Comparison of ENCODE assay signal across 8 mouse cellular contexts in the genomic region with DNA sequence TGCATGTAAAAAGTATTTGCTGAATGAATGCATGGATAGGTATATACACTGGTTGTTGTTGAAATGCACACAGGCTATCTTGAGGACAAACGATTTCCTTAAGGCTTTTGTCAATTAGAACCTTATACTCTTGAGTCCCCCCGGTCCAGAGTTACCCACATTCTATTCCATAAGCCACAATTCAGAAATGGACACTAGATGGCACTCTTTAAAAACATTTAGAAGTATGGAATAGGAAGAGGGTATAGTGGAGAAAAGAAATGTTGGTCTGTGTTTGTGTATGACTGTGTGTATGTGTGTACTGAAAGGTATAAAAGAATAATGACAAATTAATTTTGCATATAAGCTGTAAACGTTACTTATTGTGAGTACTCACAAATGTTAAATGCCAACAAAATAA. TPM values are rescaled to one million over a fixed set of nuclear protein-coding genes. Genes with fewer than 3 reads are reported as not detected.
A peak's percentile ranks its signal among the peaks of the same experiment; 100 is the strongest.
DNase-seq lines count a peak whose midpoint lies in the region; ATAC-seq and TF ChIP-seq lines count a peak whose summit lies in the region.

No protein-coding gene starts in this region.

- peak; percentile 69 for TF ChIP-seq CTCF in lung, postnatal 0 days (IDR thresholded peaks at IDR 0.05)

- H3K36me3 ChIP-seq in kidney, embryonic 16.5 days (ENCODE audit: insufficient read depth, low read length), result peaks cover 24% of the 10 kb centered on the region
- H3K36me3 ChIP-seq in forebrain, embryonic 15.5 days, result peaks cover 28% of the 10 kb centered on the region; the same call in 1 of the 2 replicates
- no peaks in the 10 kb centered on the region for H3K36me3 ChIP-seq in lung, postnatal 0 days (ENCODE audit: insufficient read depth, low read length)

- peak; percentile 76 for ATAC-seq in kidney, embryonic 16.5 days (ENCODE audit: low FRiP score, low TSS enrichment)
- peak; percentile 89 for ATAC-seq in forebrain, embryonic 15.5 days (replicated peaks)
- peak; percentile 64 for ATAC-seq in lung, postnatal 0 days

- H3K9me3 ChIP-seq in kidney, embryonic 16.5 days (ENCODE audit: low read length), result no peaks in the 10 kb centered on the region
- H3K9me3 ChIP-seq in forebrain, embryonic 15.5 days, result no peaks in the 10 kb centered on the region
- no peaks in the 10 kb centered on the region for H3K9me3 ChIP-seq in lung, postnatal 0 days (ENCODE audit: low read length)

- no peak for TF ChIP-seq EP300 in lung, postnatal 0 days (IDR thresholded peaks at IDR 0.05)

- no peak overlapping the region for H3K4me2 ChIP-seq in kidney, embryonic 16.5 days (replicated peaks; ENCODE audit: low read depth, low read length)
- H3K4me2 ChIP-seq in forebrain, embryonic 15.5 days (replicated peaks), result no peak overlapping the region
- no peak overlapping the region for H3K4me2 ChIP-seq in lung, postnatal 0 days (replicated peaks; ENCODE audit: low read depth, low read length)

- DNase-seq in kidney, postnatal 25 days, result no peak
- DNase-seq in NIH3T3 (ENCODE audit: low read depth), result peak; percentile 79
- DNase-seq in lung, postnatal 0 days (ENCODE audit: low spot score), result peak; percentile 79
- peak; percentile 29 for DNase-seq in telencephalon, adult 2 months (ENCODE audit: low read depth, low spot score)
- no peak for DNase-seq in cerebellum, adult 18-20 months
- DNase-seq in spleen, adult 18-20 months, result no peak

- H3K27me3 ChIP-seq in kidney, embryonic 16.5 days (ENCODE audit: insufficient read depth, low read length), result no peaks in the 10 kb centered on the region
- no peaks in the 10 kb centered on the region for H3K27me3 ChIP-seq in forebrain, embryonic 15.5 days
- H3K27me3 ChIP-seq in lung, postnatal 0 days (replicated peaks; ENCODE audit: insufficient read depth, low read length), result no peaks in the 10 kb centered on the region

- no peak overlapping the region for H3K27ac ChIP-seq in kidney, embryonic 16.5 days (ENCODE audit: low read length)
- no peak overlapping the region for H3K27ac ChIP-seq in forebrain, embryonic 15.5 days (replicated peaks)
- H3K27ac ChIP-seq in lung, postnatal 0 days (ENCODE audit: low read length), result no peak overlapping the region

- no peak overlapping the region for H3K4me3 ChIP-seq in kidney, embryonic 16.5 days (ENCODE audit: low read length)
- H3K4me3 ChIP-seq in forebrain, embryonic 15.5 days, result no peak overlapping the region
- no peak overlapping the region for H3K4me3 ChIP-seq in lung, postnatal 0 days (ENCODE audit: low read depth, low read length)

- H3K4me1 ChIP-seq in kidney, embryonic 16.5 days (ENCODE audit: insufficient read depth, low read length), result peaks cover 7% of the 10 kb centered on the region; the same call in 1 of the 2 replicates
- H3K4me1 ChIP-seq in forebrain, embryonic 15.5 days, result peaks cover 9% of the 10 kb centered on the region
- no peaks in the 10 kb centered on the region for H3K4me1 ChIP-seq in lung, postnatal 0 days (ENCODE audit: insufficient read depth, low read depth, low read length)

- no peak overlapping the region for H3K9ac ChIP-seq in kidney, embryonic 16.5 days (replicated peaks; ENCODE audit: low read length)
- H3K9ac ChIP-seq in forebrain, embryonic 15.5 days (replicated peaks), result no peak overlapping the region
- no peak overlapping the region for H3K9ac ChIP-seq in lung, postnatal 0 days (replicated peaks; ENCODE audit: low read depth)

- WGBS in kidney, embryonic 16.5 days, result 60% methylated on average over 3 of the region's 3 CpGs
- WGBS in forebrain, embryonic 15.5 days, result 60% methylated on average over 3 of the region's 3 CpGs
- WGBS in lung, postnatal 0 days, result 50% methylated on average over 3 of the region's 3 CpGs

RNA-seq across cellular contexts. Expression of gene Ints12, which starts 5.8 kb away (rescaled TPM):
- 24.5 and 26.5 TPM in 2 replicates for polyA plus RNA-seq in kidney, embryonic 16.5 days (2015; fragmentation: Nextera tagmentation; extraction: Ambion mirVana)
- 19.2 and 19.5 TPM in 2 replicates for polyA plus RNA-seq in forebrain, embryonic 15.5 days (2015; fragmentation: Nextera tagmentation; extraction: Ambion mirVana)
- polyA plus RNA-seq in lung, postnatal 0 days (2015; fragmentation: Nextera tagmentation; extraction: Ambion mirVana), result 15.8 and 17.0 TPM in 2 replicates

RNA-seq across cellular contexts. Expression of gene Gstcd, which starts 6.0 kb away (rescaled TPM):
- 6.6 and 7.1 TPM in 2 replicates for polyA plus RNA-seq in kidney, embryonic 16.5 days (2015; fragmentation: Nextera tagmentation; extraction: Ambion mirVana)
- 4.4 and 4.6 TPM in 2 replicates for polyA plus RNA-seq in forebrain, embryonic 15.5 days (2015; fragmentation: Nextera tagmentation; extraction: Ambion mirVana)
- 2.0 TPM in 2 replicates for polyA plus RNA-seq in lung, postnatal 0 days (2015; fragmentation: Nextera tagmentation; extraction: Ambion mirVana)

Comparison
In these comparisons a context has a peak if more than half of its experiments do, and no peak if none do; other contexts are left out.
1. DNase-seq: peak in NIH3T3 (single experiment), lung, postnatal 0 days (single experiment) and telencephalon, adult 2 months (single experiment); none in kidney, postnatal 25 days (0 of 2), cerebellum, adult 18-20 months (0 of 2) and spleen, adult 18-20 months (0 of 2).
2. Peak in every context shown above with its lines, with median percentiles within 50 percentile points of each other: ATAC-seq.